Mouse (Mus musculus) R1 (cell line): ENCODE results near the gene Myo10.

Experiments used
- DNase-seq: peaks from one replicate; pipeline ENCODE4 v3.0.0-alpha.2; 2018; ENCODE audit warnings: low read depth, low spot score

The Myo10 gene

GRCm38 (mm10) chr15:25842462-25843085 lies 220.2 kb downstream of the Myo10 start:
- DNase-seq = no peak

- peak; percentile 45 for DNase-seq
Observed at GRCm38 (mm10) chr15:25843086-25843991, 221.0 kb downstream of the Myo10 start, which contains the start of gene Retreg1. Gene Retreg1, plus strand, starts transcription at chr15:25843180.

- DNase-seq = no peak
Observed at GRCm38 (mm10) chr15:25844013-25844570, 221.8 kb downstream of the Myo10 start.

- no peak for DNase-seq
Observed at GRCm38 (mm10) chr15:25844771-25845170, 222.4 kb downstream of the Myo10 start.

GRCm38 (mm10) chr15:25847576-25848168 lies 225.3 kb downstream of the Myo10 start:
- DNase-seq = peak; percentile 58

- DNase-seq = peak; percentile 80
Observed at GRCm38 (mm10) chr15:25850552-25850951, 228.2 kb downstream of the Myo10 start.

GRCm38 (mm10) chr15:25854270-25854904 lies 232.1 kb downstream of the Myo10 start:
- no peak for DNase-seq

- no peak for DNase-seq
Observed at GRCm38 (mm10) chr15:25858611-25859058, 236.3 kb downstream of the Myo10 start.

- no peak for DNase-seq
Observed at GRCm38 (mm10) chr15:25859469-25859868, 237.1 kb downstream of the Myo10 start.

GRCm38 (mm10) chr15:25861900-25862299 lies 239.6 kb downstream of the Myo10 start:
- DNase-seq = no peak
